Mouse (Mus musculus): ENCODE measurements around the gene Ifit1bl1. TPM values are rescaled to one million over a fixed set of nuclear protein-coding genes. Genes with fewer than 3 reads are reported as not detected.
A peak's percentile ranks its signal among the peaks of the same experiment; 100 is the strongest.
"Not testable (repeated sequence)": the region's sequence is repeated elsewhere in the genome, so short reads cannot be mapped to it uniquely, and the experiment has no call there.

Ifit1bl1 gene
- polyA plus RNA-seq, 2 experiments: 0.36 to 0.51 TPM

DNA sequence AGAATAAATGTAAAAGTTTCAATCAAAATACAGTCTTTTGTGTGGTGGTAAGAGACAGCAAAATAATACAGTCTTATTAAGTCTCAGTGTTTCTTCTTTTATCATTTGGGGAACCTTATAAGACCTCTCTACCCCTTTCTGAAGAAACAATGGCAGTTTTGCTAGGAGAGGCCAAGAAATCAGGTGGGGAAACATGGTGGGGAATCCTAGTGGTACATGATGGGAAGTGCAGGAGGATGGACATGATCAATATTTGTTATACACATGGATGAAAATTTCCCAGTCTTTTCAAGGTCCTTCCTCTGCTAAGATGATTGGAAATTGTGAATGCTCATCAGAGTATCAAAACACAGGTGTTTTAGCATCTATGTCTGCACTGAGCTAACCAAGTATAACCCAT is 12.8 kb downstream of the Ifit1bl1 start:
- no peak for TF ChIP-seq POLR2A (IDR thresholded peaks at IDR 0.05; ENCODE audit: borderline replicate concordance, extremely low read depth, insufficient read depth, insufficient read length)
- Histone ChIP-seq H3K9me3 (ENCODE audit: control insufficient read depth, low read length) (no peaks in the 10 kb centered on the region), H3K4me3 (replicated peaks; ENCODE audit: low read length) (no peak overlapping the region), H3K4me2 (replicated peaks; ENCODE audit: low read depth, low read length, severe bottlenecking) (no peak overlapping the region), H3K4me1 (ENCODE audit: control insufficient read depth, insufficient read depth, low read length) (no peaks in the 10 kb centered on the region), H3K36me3 (ENCODE audit: control insufficient read depth, insufficient read depth, low read length) (no peaks in the 10 kb centered on the region), H3K27ac (replicated peaks; ENCODE audit: low read depth, low read length) (no peak overlapping the region), H3K9ac (ENCODE audit: low read depth, low read length, severe bottlenecking) (no peak overlapping the region), H3K27me3 (ENCODE audit: control insufficient read depth, insufficient read depth, low read length) (no peaks in the 10 kb centered on the region)
- DNase-seq (ENCODE audit: low spot score) (no peak), ATAC-seq (ENCODE audit: low FRiP score, low read depth) (no peak)

DNA sequence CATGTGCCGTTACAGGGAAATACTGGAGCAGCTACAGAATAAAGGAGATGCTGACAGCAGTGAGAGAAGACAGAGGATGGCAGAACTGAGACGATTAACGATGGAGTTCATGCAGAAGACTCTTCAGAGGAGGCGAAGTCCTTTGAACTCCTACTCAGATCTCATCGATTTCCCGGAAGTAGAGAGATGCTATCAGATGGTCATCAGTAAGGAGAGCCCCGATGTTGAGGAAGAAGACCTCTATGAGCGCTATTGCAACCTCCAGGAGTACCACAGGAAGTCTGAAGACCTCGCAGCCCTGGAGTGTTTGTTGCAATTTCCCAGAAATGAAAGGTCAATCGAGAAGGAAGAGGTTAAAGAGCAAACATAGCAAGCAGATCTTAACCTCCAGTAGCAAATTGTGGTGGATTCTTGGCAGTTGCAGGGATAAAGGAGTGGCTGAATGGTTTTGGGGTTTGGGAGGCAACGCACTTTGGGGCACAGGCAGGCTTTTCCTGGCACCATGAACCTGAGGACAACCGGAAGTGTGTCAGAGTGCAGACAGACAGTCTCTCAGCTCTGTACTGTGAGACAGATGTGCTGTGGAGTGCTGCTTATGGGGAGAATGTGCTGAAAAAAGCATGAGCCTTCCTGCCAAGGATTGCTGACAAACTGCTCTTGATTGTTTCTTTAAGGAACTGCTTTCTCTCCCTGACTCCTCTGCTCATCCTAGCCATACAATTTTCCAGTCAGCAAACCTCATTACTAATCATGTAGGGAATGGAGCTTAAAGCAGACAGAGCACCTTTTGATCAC is 13.7 kb downstream of the Ifit1bl1 start:
- H3K4me1 ChIP-seq (ENCODE audit: control insufficient read depth, insufficient read depth, low read length); H3K4me2 ChIP-seq (replicated peaks; ENCODE audit: low read depth, low read length, severe bottlenecking); ATAC-seq (ENCODE audit: low FRiP score, low read depth); H3K27me3 ChIP-seq (ENCODE audit: control insufficient read depth, insufficient read depth, low read length); H3K4me3 ChIP-seq (replicated peaks; ENCODE audit: low read length); DNase-seq (ENCODE audit: low spot score); H3K36me3 ChIP-seq (ENCODE audit: control insufficient read depth, insufficient read depth, low read length); H3K9me3 ChIP-seq (ENCODE audit: control insufficient read depth, low read length); H3K27ac ChIP-seq (replicated peaks; ENCODE audit: low read depth, low read length); H3K9ac ChIP-seq (ENCODE audit: low read depth, low read length, severe bottlenecking): not testable (repeated sequence)
- 71% methylated on average over 6 of the region's 12 CpGs for WGBS

DNA sequence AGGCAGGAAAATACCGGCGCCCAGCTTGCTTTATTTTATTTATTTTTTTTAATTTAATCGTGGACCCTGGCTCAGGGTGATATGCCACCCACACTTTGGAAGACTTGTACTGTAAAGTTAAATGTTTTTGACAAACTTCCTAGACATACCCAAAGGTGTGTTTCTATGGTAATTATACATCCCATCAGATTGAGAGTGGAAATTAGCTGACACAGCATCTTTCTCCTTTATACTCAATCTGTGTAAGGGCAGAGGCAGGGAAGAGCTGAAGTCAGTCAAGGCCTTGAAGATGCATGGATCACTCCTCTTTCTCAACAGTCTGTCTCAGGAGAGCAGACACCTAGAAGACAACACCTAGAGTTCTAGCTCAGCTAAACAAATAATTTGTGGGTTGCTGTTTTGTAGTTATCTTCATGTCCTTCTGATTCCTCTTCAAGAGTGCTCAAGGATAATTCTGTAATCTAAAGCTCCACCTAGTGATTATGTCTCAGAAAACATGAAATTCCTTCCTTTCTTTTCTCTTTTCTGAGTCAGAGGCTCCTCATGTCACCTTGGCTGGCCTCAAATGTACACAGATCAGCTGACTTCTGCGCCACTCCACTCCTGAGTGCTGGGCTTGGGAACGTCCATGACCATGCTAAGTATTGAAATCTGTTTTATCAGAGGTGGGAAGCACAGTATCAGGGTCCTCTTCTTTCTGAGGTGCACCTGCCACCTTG is 15.9 kb downstream of the Ifit1bl1 start:
- H3K27me3 ChIP-seq (ENCODE audit: control insufficient read depth, insufficient read depth, low read length); H3K4me1 ChIP-seq (ENCODE audit: control insufficient read depth, insufficient read depth, low read length); DNase-seq (ENCODE audit: low spot score); H3K9ac ChIP-seq (ENCODE audit: low read depth, low read length, severe bottlenecking); H3K9me3 ChIP-seq (ENCODE audit: control insufficient read depth, low read length); H3K4me2 ChIP-seq (replicated peaks; ENCODE audit: low read depth, low read length, severe bottlenecking); H3K36me3 ChIP-seq (ENCODE audit: control insufficient read depth, insufficient read depth, low read length); H3K27ac ChIP-seq (replicated peaks; ENCODE audit: low read depth, low read length); H3K4me3 ChIP-seq (replicated peaks; ENCODE audit: low read length): not testable (repeated sequence)
- peak; percentile 31; the same call in 1 of the 2 replicates for ATAC-seq (ENCODE audit: low FRiP score, low read depth)
- 72% methylated on average over 5 of the region's 5 CpGs for WGBS

DNA sequence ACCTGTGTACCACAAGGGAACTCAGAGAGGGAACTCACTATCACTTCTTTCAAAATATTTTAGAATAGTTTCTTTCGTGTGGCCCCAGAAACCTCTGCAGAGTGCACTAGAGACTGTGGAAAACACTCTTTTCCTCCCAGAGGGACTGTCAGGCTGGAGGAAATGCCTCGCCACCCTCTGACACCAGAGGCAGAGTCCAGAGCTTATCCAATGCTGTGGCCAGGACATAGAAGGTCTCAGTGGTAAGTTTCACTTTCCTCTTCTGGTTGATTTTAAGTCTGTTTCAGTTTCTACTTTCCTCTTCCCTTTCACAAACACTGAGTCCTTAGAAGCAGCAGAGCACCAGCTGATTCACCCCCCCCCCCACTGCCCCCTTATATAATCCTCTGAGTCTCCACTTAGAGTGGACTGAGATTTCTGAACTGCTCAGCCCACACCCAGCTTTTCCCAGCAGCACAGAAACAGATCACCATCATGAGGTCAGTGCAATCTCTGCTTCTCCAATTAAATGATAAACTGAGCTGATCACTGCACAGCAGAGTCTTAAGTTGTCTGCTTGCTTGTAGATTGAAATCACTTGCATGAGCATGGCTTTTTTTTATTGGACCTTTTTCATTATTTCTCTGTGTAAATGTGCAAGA is 18.5 kb downstream of the Ifit1bl1 start, which contains the start of gene Ifit3:
Gene Ifit3, plus strand, starts transcription at position 406 of the 641 bp plus-strand sequence.
- DNase-seq (ENCODE audit: low spot score); H3K9ac ChIP-seq (ENCODE audit: low read depth, low read length, severe bottlenecking); ATAC-seq (ENCODE audit: low FRiP score, low read depth); H3K4me2 ChIP-seq (replicated peaks; ENCODE audit: low read depth, low read length, severe bottlenecking); H3K4me3 ChIP-seq (replicated peaks; ENCODE audit: low read length); H3K36me3 ChIP-seq (ENCODE audit: control insufficient read depth, insufficient read depth, low read length); H3K27me3 ChIP-seq (ENCODE audit: control insufficient read depth, insufficient read depth, low read length); H3K4me1 ChIP-seq (ENCODE audit: control insufficient read depth, insufficient read depth, low read length); H3K27ac ChIP-seq (replicated peaks; ENCODE audit: low read depth, low read length); H3K9me3 ChIP-seq (ENCODE audit: control insufficient read depth, low read length): not testable (repeated sequence)
- WGBS: 40% methylated on average over 2 of the region's 2 CpGs

DNA sequence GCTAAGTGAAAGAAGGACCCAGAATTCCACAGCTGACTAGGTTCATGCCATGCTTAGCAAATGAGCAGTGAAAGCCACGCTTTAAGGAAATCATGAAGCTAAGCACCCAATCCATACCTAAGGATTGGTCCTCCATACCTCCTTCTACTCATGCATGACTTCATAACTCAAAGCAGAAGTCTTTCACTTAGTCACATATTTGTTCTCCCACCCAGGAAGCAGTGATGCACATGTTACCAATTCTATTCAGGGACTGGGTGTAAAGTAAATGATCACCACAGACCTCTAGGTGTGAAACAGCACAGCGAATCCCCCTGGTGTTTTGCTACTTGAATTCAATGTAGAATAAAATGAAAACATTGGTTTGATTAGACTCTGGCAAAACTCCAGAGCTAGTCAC is 19.1 kb downstream of the Ifit1bl1 start:
- not testable (repeated sequence) for H3K4me1 ChIP-seq (ENCODE audit: control insufficient read depth, insufficient read depth, low read length); H3K9ac ChIP-seq (ENCODE audit: low read depth, low read length, severe bottlenecking); H3K9me3 ChIP-seq (ENCODE audit: control insufficient read depth, low read length); H3K36me3 ChIP-seq (ENCODE audit: control insufficient read depth, insufficient read depth, low read length); H3K4me3 ChIP-seq (replicated peaks; ENCODE audit: low read length); H3K4me2 ChIP-seq (replicated peaks; ENCODE audit: low read depth, low read length, severe bottlenecking); H3K27ac ChIP-seq (replicated peaks; ENCODE audit: low read depth, low read length); H3K27me3 ChIP-seq (ENCODE audit: control insufficient read depth, insufficient read depth, low read length)
- WGBS: 68% methylated on average over 2 of the region's 2 CpGs
- DNase-seq (ENCODE audit: low spot score) (peak; percentile 22), ATAC-seq (ENCODE audit: low FRiP score, low read depth) (peak; percentile 65; the same call in 1 of the 2 replicates)
